Mouse (Mus musculus): Measurements from ENCODE around the gene Tuba1c. TPM values are rescaled to one million over a fixed set of nuclear protein-coding genes. Genes with fewer than 3 reads are reported as not detected.

Gene Tuba1c
- total RNA-seq, 2 experiments from 2014 or later, result 8.2 to 9.4 TPM

- peak; percentile 79 to 85 for DNase-seq
- intact Hi-C loops (cut with DNase I), result loop anchor here (5.0 kb wide), 2 partner anchors 42 to 102 kb away; partner anchors contain the start of genes Gm49450, Rhebl1 and Tuba1a
Observed at GRCm38 (mm10) chr15:98993865-98994264, 35.8 kb upstream of the Tuba1c start.

GRCm38 (mm10) chr15:98994957-98995520, 34.7 kb upstream of the Tuba1c start:
- no peak for DNase-seq
- intact Hi-C loops (cut with DNase I), result loop anchor here (5.0 kb wide), 3 partner anchors 43 to 118 kb away; partner anchors contain the start of genes Gm49450, Rhebl1 and Tuba1a

DNA sequence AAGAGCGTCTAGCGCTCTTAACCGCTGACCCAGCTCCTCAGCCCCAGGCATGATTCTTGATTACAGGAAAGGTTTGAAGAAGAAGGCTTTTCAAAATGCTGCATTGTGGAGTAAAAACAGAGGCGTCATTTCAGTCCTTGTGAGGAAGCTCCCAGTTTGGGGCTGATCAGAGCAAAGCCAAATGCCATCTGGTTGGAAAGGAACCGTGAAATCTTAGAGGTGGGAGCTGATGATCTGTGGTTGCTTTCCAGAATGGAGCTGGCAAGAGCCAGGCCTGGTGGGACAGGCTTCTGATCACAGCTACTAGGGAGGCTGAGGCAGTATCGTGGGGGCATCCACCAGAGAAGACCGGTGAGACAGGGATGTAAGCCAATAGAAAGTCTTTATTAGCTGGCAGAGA, 32.9 kb upstream of the Tuba1c start:
- intact Hi-C loops (cut with DNase I), result loop anchor here (5.0 kb wide), 1 partner anchor 120 kb away; no protein-coding TSS in a partner anchor
- no peak for DNase-seq

DNA sequence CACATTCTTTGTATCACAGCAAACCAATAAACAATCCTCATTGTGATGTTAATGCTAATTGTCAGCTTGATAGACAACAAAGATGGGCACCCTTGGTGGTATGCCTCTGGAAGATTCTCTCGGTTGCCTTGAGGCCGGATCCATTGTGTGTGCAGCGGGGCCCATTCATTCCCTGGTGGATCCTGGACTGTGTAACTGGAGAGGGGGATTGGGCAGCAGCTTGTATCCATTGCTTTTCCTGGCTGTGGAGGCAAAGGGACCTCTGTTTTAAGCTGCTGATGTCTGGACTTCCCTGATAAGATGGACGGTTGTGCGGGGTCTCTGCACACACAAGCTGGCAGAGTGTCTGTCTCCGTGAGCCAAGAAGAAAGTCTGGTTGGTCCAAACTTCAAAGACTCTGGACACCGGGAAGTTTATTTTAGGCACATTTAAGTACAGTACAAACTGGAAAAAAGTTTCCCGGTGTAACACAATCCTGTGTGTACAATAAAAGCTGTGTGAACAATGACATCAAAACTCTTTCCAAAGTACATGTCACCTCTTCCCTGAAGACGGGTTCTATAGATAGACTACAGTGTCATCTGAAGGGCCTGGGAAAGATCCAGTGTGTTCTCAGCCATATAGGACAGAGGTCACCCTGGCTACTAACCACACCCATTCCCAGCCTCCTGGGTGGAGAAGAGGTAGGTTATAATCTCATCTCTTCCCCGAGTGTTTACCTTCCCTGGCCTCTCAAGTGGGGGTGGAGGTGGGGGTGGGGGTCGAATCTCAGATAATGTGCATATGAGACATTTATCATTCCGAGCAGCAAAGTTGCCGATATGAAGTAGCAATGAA, 31.5 kb upstream of the Tuba1c start:
- intact Hi-C loops (cut with DNase I), result loop anchor here (5.0 kb wide), 1 partner anchor 121 kb away; no protein-coding TSS in a partner anchor
- DNase-seq, result no peak

DNA sequence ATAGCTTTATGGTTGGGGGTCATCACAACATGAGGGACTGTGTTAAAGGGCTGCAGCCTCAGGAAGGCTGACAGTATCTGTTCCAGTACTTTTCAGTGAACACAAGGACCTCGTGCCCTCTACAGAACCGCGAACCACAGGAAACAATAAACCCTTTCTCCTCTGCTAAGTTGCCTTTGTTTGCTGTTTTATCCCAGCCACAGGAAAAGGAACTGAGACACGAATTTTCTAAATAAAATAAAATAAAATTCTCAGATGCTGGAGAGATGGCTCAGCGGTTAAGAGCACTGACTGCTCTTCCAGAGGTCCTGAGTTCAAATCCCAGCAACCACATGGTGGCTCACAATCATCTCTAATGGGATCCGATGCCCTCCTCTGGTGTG, 30.9 kb upstream of the Tuba1c start:
- intact Hi-C loops (cut with DNase I), result loop anchor here (5.0 kb wide), 1 partner anchor 121 kb away; no protein-coding TSS in a partner anchor
- no peak for DNase-seq

DNA sequence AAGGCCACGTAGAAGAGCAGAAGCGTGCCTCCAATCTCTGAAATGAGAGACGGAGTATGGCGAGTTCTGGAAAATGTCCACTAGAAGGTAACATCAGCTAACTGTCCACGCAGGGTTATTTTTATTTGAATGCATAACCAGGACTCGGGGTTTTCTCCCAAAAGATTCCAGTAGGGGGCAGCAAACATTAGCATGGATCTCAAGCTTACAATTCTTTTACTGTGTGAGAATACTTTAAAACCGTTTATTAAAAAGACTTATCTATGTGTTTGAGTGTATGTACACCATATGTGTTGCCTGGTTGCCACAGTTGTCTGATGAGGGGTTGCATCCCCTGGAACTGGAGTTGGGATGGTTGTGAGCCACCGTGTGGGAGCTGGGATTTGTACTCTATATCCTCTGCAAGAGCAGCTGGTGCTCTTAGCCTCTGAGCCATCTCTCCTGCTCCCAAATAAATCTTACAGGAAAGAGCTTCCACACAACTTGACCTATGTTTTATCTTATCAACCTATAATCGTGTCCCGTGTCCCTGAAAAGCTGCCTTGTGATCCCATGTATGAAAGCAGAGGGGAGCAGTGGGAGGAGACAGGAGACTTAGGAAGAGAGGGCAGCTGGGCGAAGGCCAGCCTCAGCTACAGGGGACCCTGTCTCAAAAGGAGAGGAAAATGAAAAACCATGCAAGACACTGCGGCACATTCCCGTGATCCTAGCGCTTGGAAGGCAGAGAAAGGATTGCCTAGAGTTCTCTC, 29.0 kb upstream of the Tuba1c start:
- intact Hi-C loops (cut with DNase I), result no loop called here
- no peak for DNase-seq

DNA sequence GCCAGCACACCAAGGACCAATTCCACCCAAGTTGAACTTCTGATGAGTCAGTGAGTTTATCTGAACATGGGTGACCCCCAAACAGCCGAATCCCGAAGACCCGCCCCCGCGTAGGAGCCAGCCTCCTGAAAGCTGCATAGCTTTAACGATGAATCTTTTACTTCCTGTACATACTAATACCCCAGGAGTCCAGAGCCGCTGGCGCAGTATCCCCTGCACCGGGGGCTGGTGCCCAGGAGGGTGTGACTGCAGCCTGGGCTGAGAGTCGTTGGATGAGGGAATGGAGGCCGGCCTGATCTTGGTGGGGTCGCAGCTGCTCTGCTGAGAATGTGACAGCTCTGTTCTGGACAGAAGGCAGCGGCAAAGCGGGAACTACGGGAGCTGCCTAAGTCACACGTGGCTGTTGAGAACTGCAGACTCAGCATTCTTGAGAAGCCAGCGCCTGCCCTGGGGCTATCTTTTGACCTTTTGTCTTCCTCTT, 28.2 kb upstream of the Tuba1c start:
- no peak for DNase-seq
- intact Hi-C loops (cut with DNase I), result no loop called here

GRCm38 (mm10) chr15:99003600-99003999, 26.1 kb upstream of the Tuba1c start:
- no peak for DNase-seq
- intact Hi-C loops (cut with DNase I), result no loop called here

GRCm38 (mm10) chr15:99008801-99009241, 20.9 kb upstream of the Tuba1c start:
- DNase-seq, result no peak
- intact Hi-C loops (cut with DNase I), result no loop called here

GRCm38 (mm10) chr15:99010896-99011295, 18.8 kb upstream of the Tuba1c start:
- intact Hi-C loops (cut with DNase I), result no loop called here

GRCm38 (mm10) chr15:99011946-99012345, 17.7 kb upstream of the Tuba1c start:
- intact Hi-C loops (cut with DNase I), result no loop called here
- DNase-seq, result no peak

More at GRCm38 (mm10) chr15:99010896-99011295, 18.8 kb upstream of the Tuba1c start:
- no peak for DNase-seq

- no peak for DNase-seq
- intact Hi-C loops (cut with DNase I), result no loop called here
Observed at GRCm38 (mm10) chr15:99014496-99015030, 15.1 kb upstream of the Tuba1c start.

DNA sequence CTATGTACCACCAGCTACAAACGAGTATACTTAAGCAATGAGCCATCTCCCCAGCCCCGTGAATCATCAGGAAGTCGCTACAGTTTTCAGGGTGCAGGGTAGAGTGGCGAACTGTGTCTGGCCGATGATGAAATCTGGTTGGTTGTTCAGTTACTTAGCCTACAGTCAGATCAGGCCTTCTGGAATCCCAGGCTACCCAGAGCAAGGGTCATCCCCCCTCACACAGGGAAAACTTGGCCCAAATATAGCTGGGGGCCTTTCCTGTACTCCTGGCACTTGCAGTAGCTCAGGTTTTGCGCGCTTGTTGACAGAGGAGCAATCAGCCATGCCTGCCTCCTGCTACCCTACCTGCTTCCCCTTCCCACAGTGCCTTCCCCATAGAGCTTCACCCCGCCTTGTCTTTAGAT, 12.3 kb upstream of the Tuba1c start:
- DNase-seq, result no peak
- intact Hi-C loops (cut with DNase I), result no loop called here

GRCm38 (mm10) chr15:99017986-99018385, 11.7 kb upstream of the Tuba1c start:
- intact Hi-C loops (cut with DNase I), result no loop called here
- DNase-seq, result peak in 1 of 2 experiments; percentile 30

GRCm38 (mm10) chr15:99018630-99019029, 11.1 kb upstream of the Tuba1c start:
- DNase-seq, result no peak
- intact Hi-C loops (cut with DNase I), result no loop called here

GRCm38 (mm10) chr15:99019436-99019835, 10.3 kb upstream of the Tuba1c start:
- intact Hi-C loops (cut with DNase I), result no loop called here
- no peak for DNase-seq

DNA sequence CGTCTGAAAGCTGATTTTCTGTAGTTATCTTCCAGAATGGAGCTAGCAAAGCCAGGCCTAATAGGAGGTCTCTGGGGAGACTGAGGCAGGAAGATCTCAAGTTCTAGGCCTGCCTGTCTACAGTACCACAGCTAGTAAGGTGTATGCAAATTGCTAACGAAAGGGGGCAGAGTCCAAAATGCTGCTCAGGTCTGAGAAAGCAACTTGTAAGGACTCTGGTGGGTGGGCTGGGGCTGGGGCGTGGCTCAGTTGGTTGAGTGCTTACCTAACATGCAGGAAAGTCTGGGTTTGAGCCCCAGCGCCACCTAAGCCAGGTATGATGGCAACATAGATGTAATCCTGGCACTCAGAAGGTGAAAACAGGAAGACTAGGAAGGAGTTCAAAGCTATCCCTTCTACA, 9.5 kb upstream of the Tuba1c start:
- no peak for DNase-seq
- intact Hi-C loops (cut with DNase I), result no loop called here

DNA sequence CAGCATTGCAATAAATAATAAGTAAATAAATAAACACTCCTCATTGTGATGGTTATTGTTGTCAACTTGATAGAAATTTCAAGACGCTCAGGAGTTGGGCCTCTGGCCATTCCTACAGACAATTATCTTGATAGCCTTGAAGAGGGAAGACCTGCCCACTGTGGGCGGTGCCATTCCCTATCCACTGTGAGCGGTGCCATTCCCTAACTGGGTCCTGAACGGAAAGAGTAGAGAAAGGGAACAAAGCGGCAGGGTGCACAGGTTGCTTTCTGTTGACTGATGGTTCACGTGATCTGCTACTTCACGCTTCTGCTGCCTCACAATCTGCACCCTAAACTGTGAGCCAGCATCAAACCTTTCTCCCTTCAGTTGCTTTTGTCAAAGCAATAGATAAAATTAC, 8.4 kb upstream of the Tuba1c start:
- no peak for DNase-seq
- intact Hi-C loops (cut with DNase I), result no loop called here

- peak; percentile 64 to 71 for DNase-seq
- intact Hi-C loops (cut with DNase I), result no loop called here
Observed at GRCm38 (mm10) chr15:99024668-99025314, 4.9 kb upstream of the Tuba1c start.

GRCm38 (mm10) chr15:99025414-99025813, 4.3 kb upstream of the Tuba1c start:
- no peak for DNase-seq
- intact Hi-C loops (cut with DNase I), result no loop called here

Data from gastrocnemius, postnatal 36 days (tissue).